Mouse (Mus musculus): ENCODE measurements at regions not wholly inside any gene's neighbourhood (a gene's known extent, or its start where the extent isn't known, plus 50 kb on each side); places are given as distances from the start of the nearest gene placed in this dataset.
"Not testable (repeated sequence)": the region's sequence is repeated elsewhere in the genome, so short reads cannot be mapped to it uniquely, and the experiment has no call there.

DNA sequence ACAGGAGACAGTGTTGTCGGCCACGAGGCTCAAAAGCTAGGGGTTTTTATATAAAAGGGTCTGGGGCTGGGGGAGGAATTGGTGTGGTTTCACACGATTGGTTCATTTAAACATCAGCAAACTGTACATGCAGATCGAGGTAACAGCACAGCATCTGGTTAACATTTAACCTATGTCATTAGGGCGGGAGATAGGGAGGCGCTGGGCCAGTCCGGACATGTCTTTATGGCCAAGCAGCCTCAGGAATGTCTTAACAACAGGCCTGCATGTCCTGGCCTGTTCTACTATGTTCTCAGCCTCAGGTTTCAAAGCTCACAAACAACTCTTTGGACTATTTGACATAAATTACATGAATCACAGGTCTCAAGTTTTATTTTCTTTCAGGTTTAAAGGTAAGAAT lies 62.9 kb upstream of the Dpp6 start:
- TF ChIP-seq CEBPB (IDR thresholded peaks at IDR 0.05; ENCODE audit: insufficient read depth, poor library complexity, severe bottlenecking); POLR2A (IDR thresholded peaks at IDR 0.05; ENCODE audit: insufficient read length, low read depth); TCF12 (IDR thresholded peaks at IDR 0.05; ENCODE audit: insufficient read depth, poor library complexity, severe bottlenecking); TCF3 (IDR thresholded peaks at IDR 0.05; ENCODE audit: insufficient read length, low read depth); E2F4 (IDR thresholded peaks at IDR 0.05; ENCODE audit: insufficient read depth); POLR2AphosphoS2 (IDR thresholded peaks at IDR 0.05; ENCODE audit: insufficient read length, low read depth); USF1 (IDR thresholded peaks at IDR 0.05; ENCODE audit: low read depth): not testable (repeated sequence)

All from myocyte (in vitro differentiated cells).